ENCODE assay signal across 9 mouse cellular contexts in genomic region chr6:88388946-88389345, GRCm38 (mm10). TPM values are rescaled to one million over a fixed set of nuclear protein-coding genes. Genes with fewer than 3 reads are reported as not detected.
DNase-seq lines count a peak whose midpoint lies in the region; ATAC-seq and TF ChIP-seq lines count a peak whose summit lies in the region.
"Had no signal": no experiment of that assay in that cellular context is flagged by ENCODE, and none has a peak within 500 bp of the region (broad histone marks: within the 10 kb centered on the region; RNA-seq: fewer than 3 reads in every experiment).

No protein-coding gene starts in this region.

- no peaks in the 10 kb centered on the region for H3K9me3 ChIP-seq in heart, embryonic 11.5 days (replicated peaks; ENCODE audit: control insufficient read depth, low read length)
- H3K9me3 ChIP-seq in embryonic facial prominence, embryonic 13.5 days: no peaks in the 10 kb centered on the region
- H3K9me3 ChIP-seq in heart, postnatal 0 days (replicated peaks; ENCODE audit: control insufficient read depth, low read length): no peaks in the 10 kb centered on the region
- H3K9me3 ChIP-seq in lung, postnatal 0 days (ENCODE audit: low read length): no peaks in the 10 kb centered on the region

- H3K36me3 ChIP-seq in heart, embryonic 11.5 days (ENCODE audit: control insufficient read depth, insufficient read depth, low read length): no peaks in the 10 kb centered on the region
- H3K36me3 ChIP-seq in embryonic facial prominence, embryonic 13.5 days: 0 out of 2 replicates have a peak, but pooled peaks cover 3% of the 10 kb centered on the region
- H3K36me3 ChIP-seq in heart, postnatal 0 days (replicated peaks; ENCODE audit: control insufficient read depth, insufficient read depth, low read length): no peaks in the 10 kb centered on the region
- no peaks in the 10 kb centered on the region for H3K36me3 ChIP-seq in lung, postnatal 0 days (ENCODE audit: insufficient read depth, low read length)

- 68% methylated on average over 5 of the region's 5 CpGs for WGBS in heart, embryonic 11.5 days (ENCODE audit: insufficient replicate concordance)
- WGBS in embryonic facial prominence, embryonic 13.5 days: 36% methylated on average over 5 of the region's 5 CpGs
- 68% methylated on average over 5 of the region's 5 CpGs for WGBS in heart, postnatal 0 days
- WGBS in lung, postnatal 0 days: 53% methylated on average over 5 of the region's 5 CpGs

- H3K4me3 ChIP-seq in heart, embryonic 11.5 days (ENCODE audit: low read depth, low read length): no peak overlapping the region
- no peak overlapping the region for H3K4me3 ChIP-seq in embryonic facial prominence, embryonic 13.5 days
- H3K4me3 ChIP-seq in heart, postnatal 0 days (ENCODE audit: low read depth, low read length): no peak overlapping the region
- H3K4me3 ChIP-seq in lung, postnatal 0 days (ENCODE audit: low read depth, low read length): no peak overlapping the region

- no peak for TF ChIP-seq CTCF in heart, postnatal 0 days (IDR thresholded peaks at IDR 0.05; ENCODE audit: low read depth)
- no peak for TF ChIP-seq CTCF in lung, postnatal 0 days (IDR thresholded peaks at IDR 0.05)

- H3K27me3 ChIP-seq in heart, embryonic 11.5 days (ENCODE audit: control insufficient read depth, insufficient read depth, low read length): no peaks in the 10 kb centered on the region
- no peaks in the 10 kb centered on the region for H3K27me3 ChIP-seq in embryonic facial prominence, embryonic 13.5 days
- no peaks in the 10 kb centered on the region for H3K27me3 ChIP-seq in heart, postnatal 0 days (ENCODE audit: control insufficient read depth, insufficient read depth, low read length)
- no peaks in the 10 kb centered on the region for H3K27me3 ChIP-seq in lung, postnatal 0 days (replicated peaks; ENCODE audit: insufficient read depth, low read length)

- no peak overlapping the region for H3K4me2 ChIP-seq in heart, embryonic 11.5 days
- H3K4me2 ChIP-seq in embryonic facial prominence, embryonic 13.5 days: no peak overlapping the region
- no peak overlapping the region for H3K4me2 ChIP-seq in heart, postnatal 0 days (ENCODE audit: low read depth, low read length)
- no peak overlapping the region for H3K4me2 ChIP-seq in lung, postnatal 0 days (replicated peaks; ENCODE audit: low read depth, low read length)

- peaks cover 3% of the 10 kb centered on the region; the same call in 1 of the 2 replicates for H3K4me1 ChIP-seq in heart, embryonic 11.5 days (ENCODE audit: control insufficient read depth, insufficient read depth, low read length)
- H3K4me1 ChIP-seq in embryonic facial prominence, embryonic 13.5 days: peaks cover 51% of the 10 kb centered on the region
- peaks cover 4% of the 10 kb centered on the region; the same call in 1 of the 2 replicates for H3K4me1 ChIP-seq in heart, postnatal 0 days (ENCODE audit: control insufficient read depth, insufficient read depth)
- H3K4me1 ChIP-seq in lung, postnatal 0 days (ENCODE audit: insufficient read depth, low read depth, low read length): no peaks in the 10 kb centered on the region

- H3K9ac ChIP-seq in heart, embryonic 11.5 days (ENCODE audit: low read depth, low read length): no peak overlapping the region
- no peak overlapping the region for H3K9ac ChIP-seq in embryonic facial prominence, embryonic 13.5 days
- no peak overlapping the region for H3K9ac ChIP-seq in heart, postnatal 0 days (replicated peaks; ENCODE audit: low read depth, low read length)
- H3K9ac ChIP-seq in lung, postnatal 0 days (replicated peaks; ENCODE audit: low read depth): no peak overlapping the region

- no peak for ATAC-seq in heart, embryonic 11.5 days (replicated peaks; ENCODE audit: insufficient number of reproducible peaks, low FRiP score, low TSS enrichment)
- no peak for ATAC-seq in embryonic facial prominence, embryonic 13.5 days (ENCODE audit: insufficient number of reproducible peaks, insufficient read depth, low FRiP score, low TSS enrichment, low read depth)
- peak; percentile 33 for ATAC-seq in heart, postnatal 0 days (ENCODE audit: insufficient read depth, low read depth)
- ATAC-seq in lung, postnatal 0 days: peak; percentile 73

- peak; percentile 66 to 77 for DNase-seq in heart, adult 18-20 months
- DNase-seq in heart, postnatal 0 days (ENCODE audit: low spot score): peak; percentile 15
- peak; percentile 65 for DNase-seq in lung, postnatal 0 days (ENCODE audit: low spot score)
- DNase-seq in right cerebral cortex, adult 2 months (ENCODE audit: low spot score in 2 of 2): no peak
- DNase-seq in thymus, adult 18-20 months: no peak
- no peak for DNase-seq in adrenal gland, adult (ENCODE audit: inconsistent age in 2 of 2, low spot score in 1 of 2)

- no peak for TF ChIP-seq EP300 in heart, postnatal 0 days (IDR thresholded peaks at IDR 0.05; ENCODE audit: low read depth)
- TF ChIP-seq EP300 in lung, postnatal 0 days (IDR thresholded peaks at IDR 0.05): no peak

- no peak overlapping the region for H3K27ac ChIP-seq in heart, embryonic 11.5 days (ENCODE audit: low read depth, low read length)
- H3K27ac ChIP-seq in embryonic facial prominence, embryonic 13.5 days: peak overlapping the region; percentile 76
- no peak overlapping the region for H3K27ac ChIP-seq in heart, postnatal 0 days (ENCODE audit: low read depth)
- H3K27ac ChIP-seq in lung, postnatal 0 days (ENCODE audit: low read length): no peak overlapping the region
- H3K27ac ChIP-seq: macrophage had no signal

RNA-seq across cellular contexts. Expression of gene Eefsec, which starts 57.4 kb away (rescaled TPM):
- total RNA-seq in heart, adult 18-20 months (2021): 1 to 10 TPM; 8.5 to 8.9 TPM
- 20.9 and 29.1 TPM in 2 replicates for polyA plus RNA-seq in heart, embryonic 11.5 days (2014; fragmentation: Nextera tagmentation; extraction: Ambion mirVana)
- 45.7 and 46.9 TPM in 2 replicates for polyA plus RNA-seq in embryonic facial prominence, embryonic 13.5 days (2015; fragmentation: Nextera tagmentation; extraction: Ambion mirVana)
- 12.9 and 25.6 TPM in 2 replicates for total RNA-seq in heart, postnatal 0 days (2014; rRNA removed; ENCODE audit: low replicate concordance)
- polyA plus RNA-seq in heart, postnatal 0 days (2015; fragmentation: Nextera tagmentation; extraction: Ambion mirVana): 11.3 and 12.8 TPM in 2 replicates
- 19.5 and 21.0 TPM in 2 replicates for polyA plus RNA-seq in lung, postnatal 0 days (2015; fragmentation: Nextera tagmentation; extraction: Ambion mirVana)

Comparison
In these comparisons a context has a peak if more than half of its experiments do, and no peak if none do; other contexts are left out.
1. ATAC-seq: peak in heart, postnatal 0 days (single experiment) and lung, postnatal 0 days (single experiment); none in heart, embryonic 11.5 days (single experiment) and embryonic facial prominence, embryonic 13.5 days (single experiment).
2. DNase-seq: peak in heart, adult 18-20 months (2 of 2), heart, postnatal 0 days (single experiment) and lung, postnatal 0 days (single experiment); none in right cerebral cortex, adult 2 months (0 of 2), thymus, adult 18-20 months (0 of 2) and adrenal gland, adult (0 of 2).